Mouse (Mus musculus) induced T-regulatory cell, adult 2 months (primary cell): ENCODE data around the gene Lca5.

ENCODE experiments used
- DNase-seq: peaks from one replicate; pipeline ENCODE4 v3.0.0-alpha.2; 2012; ENCODE audit warnings: low read depth

The Lca5 gene

GRCm38 (mm10) chr9:83389570-83389969 lies 51.4 kb downstream of the Lca5 start:
- DNase-seq = no peak

DNA sequence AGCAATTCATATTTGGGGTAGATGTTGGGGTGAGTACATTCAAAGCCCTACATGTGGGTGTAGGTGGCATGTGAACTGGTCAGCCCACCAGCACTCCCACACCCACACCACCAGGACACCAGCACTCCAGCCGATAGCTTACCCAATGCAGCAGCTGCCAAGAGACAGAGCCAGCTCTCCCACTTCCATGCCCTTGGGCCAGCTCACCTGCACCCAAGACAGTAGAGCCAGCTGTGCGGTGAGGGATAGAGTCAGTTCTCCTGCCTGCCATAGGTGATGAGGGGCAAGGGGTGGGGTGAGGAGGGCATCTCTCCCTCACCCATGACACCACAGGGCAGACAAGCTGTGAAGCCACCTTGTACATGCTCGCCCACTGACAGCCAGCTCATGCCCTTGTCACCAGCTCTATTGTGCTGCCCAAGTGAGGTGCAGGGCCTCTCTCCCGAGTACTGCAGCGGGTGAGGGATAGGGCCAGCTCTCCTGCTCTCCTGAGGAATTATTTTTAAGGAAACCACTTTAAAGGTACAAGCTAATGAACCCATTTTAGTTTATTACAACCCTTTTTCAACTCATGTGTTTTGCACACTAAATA lies 54.6 kb downstream of the Lca5 start:
- no peak for DNase-seq

DNA sequence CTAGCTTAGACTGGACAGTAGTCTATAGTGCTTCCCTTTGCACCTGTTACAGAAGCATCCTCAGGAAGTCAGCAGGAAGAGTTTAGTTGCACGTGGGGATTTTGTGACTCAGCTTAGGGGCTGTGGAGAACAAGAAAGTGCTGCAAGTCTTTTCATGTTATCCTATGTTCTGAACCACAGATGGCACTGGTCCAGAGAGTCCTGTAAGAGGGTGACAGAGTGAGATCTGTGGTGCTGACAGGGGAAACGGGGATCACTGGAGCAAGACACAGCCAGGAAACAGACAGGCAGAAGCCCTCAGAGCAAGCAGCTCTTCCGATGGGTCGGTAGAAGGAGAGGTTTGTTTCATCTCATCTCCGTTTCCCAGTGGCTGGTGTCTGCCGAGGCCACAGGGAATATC lies 55.6 kb downstream of the Lca5 start:
- DNase-seq = no peak

DNA sequence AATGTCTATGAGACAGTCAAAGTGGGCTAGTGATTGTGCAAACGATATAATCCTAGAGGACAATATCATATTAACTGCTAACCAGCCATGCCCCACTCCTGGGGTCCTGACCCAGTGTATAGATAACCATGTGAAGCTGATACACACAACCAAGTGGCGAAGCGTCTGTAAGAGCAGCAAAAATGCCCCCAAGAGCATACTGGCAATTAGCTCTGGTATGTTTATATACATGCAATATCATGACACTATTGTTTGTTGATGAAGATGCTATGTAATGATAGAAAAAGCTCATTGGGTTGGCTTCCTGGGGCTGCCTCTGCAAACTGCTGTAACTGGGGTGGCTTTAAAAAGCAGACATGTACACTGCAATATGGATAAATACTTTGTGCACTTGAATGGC lies 57.7 kb downstream of the Lca5 start:
- DNase-seq = no peak

- peak; percentile 70 for DNase-seq
Measured at GRCm38 (mm10) chr9:83382775-83383174, 58.2 kb downstream of the Lca5 start.

- DNase-seq = peak; percentile 14
Measured at GRCm38 (mm10) chr9:83381317-83381716, 59.6 kb downstream of the Lca5 start.

DNA sequence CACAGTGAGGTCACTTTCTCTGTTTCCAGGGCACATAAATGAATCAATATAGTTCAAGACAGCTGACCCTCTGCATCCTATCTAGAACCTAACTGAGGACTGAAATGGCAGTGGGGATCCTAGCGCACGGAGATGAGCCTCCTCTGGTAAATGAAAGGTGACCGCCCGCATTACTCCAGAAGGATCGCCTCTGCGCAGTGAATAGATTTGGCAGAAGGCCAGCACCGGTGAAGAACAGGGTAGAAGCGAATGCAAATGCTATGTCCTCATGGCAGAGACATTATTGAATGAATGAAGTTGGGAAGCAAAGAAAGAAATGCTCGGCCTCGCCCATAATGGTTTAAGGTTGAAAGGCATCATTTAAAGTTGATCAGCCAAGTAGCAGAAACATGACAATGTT lies 61.3 kb downstream of the Lca5 start:
- no peak for DNase-seq

DNA sequence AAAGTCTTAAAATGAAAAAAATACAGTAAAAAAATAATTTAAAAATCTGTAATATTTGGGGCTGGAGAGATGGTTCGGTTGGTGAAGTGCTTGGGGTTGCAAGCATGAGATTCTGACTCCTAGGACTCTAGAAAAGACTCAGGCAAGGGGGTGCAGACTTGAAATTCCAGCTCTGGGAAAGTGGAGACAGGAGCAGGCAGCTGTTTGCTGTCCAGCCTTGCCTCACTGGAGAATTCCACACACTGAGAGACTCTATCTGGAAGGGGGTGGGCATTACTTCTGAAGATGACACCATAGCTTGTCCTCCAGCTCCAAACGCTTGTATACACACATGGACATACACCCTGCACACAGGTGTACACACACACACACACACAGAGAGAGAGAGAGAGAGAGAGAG lies 63.8 kb downstream of the Lca5 start:
- DNase-seq = no peak

GRCm38 (mm10) chr9:83375522-83376176 lies 65.3 kb downstream of the Lca5 start:
- DNase-seq = no peak

DNA sequence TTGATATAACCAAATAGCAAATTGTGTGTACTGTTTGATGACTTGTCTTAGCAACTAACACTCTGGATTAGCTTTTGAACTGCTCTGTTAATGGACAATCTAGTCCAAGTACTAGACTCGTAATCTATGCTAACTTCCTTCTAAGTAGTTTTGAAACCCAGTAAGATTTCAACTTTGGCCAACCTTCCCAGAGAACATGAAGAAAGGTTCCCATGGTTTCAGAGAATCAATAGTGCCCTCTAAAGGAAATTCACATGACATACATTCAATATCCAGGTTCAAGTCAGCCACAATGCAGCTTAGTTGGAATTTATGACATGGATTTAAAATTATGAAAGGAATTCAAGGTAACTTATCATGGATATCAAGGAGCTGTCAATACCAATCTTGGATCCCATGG lies 70.0 kb downstream of the Lca5 start:
- DNase-seq = no peak

DNA sequence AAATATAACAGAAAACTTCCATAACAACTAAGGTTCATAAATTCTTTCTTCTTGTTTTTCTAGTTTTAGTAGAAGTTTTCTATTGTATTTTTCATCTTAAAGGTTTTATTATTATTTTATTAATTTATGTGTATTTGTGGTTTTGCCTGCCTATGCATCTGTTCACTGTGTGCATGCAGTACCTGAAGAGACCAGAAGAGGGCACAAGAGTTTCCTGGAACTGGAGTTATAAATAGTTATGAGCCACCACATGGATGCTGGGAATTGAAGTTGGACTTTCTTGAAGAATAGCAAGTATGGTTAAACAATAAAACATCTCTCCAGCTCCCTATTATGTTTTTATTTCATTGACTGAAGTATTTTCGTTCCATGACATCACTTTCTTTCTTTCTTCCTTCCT lies 72.7 kb downstream of the Lca5 start:
- DNase-seq = peak; percentile 69

- DNase-seq = no peak
Measured at GRCm38 (mm10) chr9:83355802-83356201, 85.1 kb downstream of the Lca5 start.

- DNase-seq = no peak
Measured at GRCm38 (mm10) chr9:83353316-83353715, 87.6 kb downstream of the Lca5 start.

DNA sequence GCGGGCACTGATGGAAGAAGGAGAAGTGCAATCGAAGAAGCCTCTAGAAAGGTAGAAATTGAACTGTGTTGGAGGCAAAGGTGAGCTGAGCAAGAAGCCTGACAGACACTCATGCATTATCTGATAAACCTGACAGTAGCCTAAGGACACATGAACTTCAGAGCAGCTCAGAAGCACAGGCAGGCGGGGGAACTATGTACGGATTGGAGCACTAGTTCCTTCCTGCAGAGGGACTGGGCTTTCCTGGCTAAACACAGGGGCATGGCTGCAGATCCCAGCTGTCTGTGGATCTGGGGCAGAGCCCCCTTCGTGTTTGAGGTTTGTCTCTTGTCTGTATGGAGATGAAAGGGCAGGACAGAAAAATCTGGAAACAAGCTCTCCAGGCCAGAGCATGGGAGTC lies 89.8 kb downstream of the Lca5 start:
- no peak for DNase-seq

- DNase-seq = no peak
Measured at GRCm38 (mm10) chr9:83350613-83351012, 90.3 kb downstream of the Lca5 start.

- no peak for DNase-seq
Measured at GRCm38 (mm10) chr9:83349905-83350304, 91.0 kb downstream of the Lca5 start.

- DNase-seq = no peak
Measured at GRCm38 (mm10) chr9:83349504-83349903, 91.4 kb downstream of the Lca5 start.

DNA sequence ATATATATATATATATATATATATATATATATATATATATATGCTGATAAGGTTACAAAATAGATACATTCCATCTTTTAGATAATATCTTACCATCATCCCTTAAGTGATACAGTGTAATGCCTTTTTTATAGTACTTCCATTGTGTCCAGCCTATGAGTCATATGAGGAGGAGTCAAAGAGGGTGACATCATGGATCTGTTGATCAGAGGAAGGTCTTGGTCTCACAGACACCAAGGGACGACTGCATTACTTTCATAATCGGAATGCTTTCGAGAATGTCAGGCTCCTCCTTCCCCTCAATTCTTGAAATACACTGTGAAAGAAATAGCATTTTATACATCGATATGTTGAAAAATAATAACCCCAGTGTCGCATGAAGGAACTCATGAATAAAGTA lies 93.4 kb downstream of the Lca5 start:
- DNase-seq = no peak

DNA sequence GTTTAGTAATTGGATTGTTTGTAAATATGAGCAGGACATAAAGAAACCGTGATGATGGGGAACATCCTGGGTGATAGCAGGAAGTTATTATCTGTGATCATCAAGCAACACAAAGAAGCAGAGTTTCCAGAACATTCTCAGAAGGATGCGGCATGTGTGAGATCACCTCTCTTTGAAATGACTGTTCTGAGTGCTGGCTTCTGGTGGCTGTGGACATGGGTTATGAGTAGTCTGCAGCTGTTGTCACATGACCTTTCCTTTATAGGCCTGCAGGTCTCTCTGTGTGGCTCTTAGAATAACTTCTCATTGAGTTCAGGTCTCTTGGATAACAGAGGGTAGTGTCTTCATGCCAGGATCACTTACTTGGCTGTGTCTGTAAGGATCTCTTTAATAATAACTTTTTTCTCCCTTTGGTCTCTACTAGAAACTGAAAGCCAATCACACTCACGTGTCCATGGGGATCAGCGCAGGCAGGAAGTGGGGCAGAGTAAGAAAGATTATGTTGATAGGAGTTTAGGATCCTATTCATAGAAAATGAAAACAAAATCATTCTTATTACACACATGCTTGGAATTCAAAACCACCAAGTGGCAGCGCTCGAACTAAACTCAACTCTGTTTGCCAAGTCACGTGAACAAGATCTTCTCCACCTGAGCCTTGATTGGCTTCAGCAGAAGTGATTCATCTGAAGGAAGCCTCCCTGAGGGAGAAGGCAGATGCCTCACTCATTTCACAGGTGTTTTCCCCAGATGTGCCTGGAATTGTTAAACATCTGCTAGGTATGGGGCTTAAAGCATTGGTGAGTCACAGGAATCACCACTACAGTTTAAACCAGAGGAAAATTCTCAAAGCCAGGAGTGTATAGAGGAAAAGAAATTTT lies 98.2 kb downstream of the Lca5 start:
- peak; percentile 6 for DNase-seq
